Mouse (Mus musculus): ENCODE results near the gene Clca2.
"Not testable (repeated sequence)": the region's sequence is repeated elsewhere in the genome, so short reads cannot be mapped to it uniquely, and the experiment has no call there.

Gene Clca2

GRCm38 (mm10) chr3:145083081-145083480, 16.2 kb downstream of the Clca2 start:
- DNase-seq: no peak

- no peak for DNase-seq
Observed at GRCm38 (mm10) chr3:145080904-145081303, 18.3 kb downstream of the Clca2 start.

GRCm38 (mm10) chr3:145078405-145078804, 20.8 kb downstream of the Clca2 start:
- no peak for DNase-seq

GRCm38 (mm10) chr3:145072339-145072738, 26.9 kb downstream of the Clca2 start:
- no peak for DNase-seq

GRCm38 (mm10) chr3:145068964-145069363, 30.3 kb downstream of the Clca2 start:
- no peak for DNase-seq

GRCm38 (mm10) chr3:145055138-145055537, 44.1 kb downstream of the Clca2 start:
- DNase-seq: not testable (repeated sequence)

- no peak for DNase-seq
Observed at GRCm38 (mm10) chr3:145049820-145050219, 49.4 kb downstream of the Clca2 start.

GRCm38 (mm10) chr3:145038813-145039212, 60.4 kb downstream of the Clca2 start:
- no peak for DNase-seq

- no peak for DNase-seq
Observed at GRCm38 (mm10) chr3:145032676-145033075, 66.6 kb downstream of the Clca2 start, which contains the start of gene Clca1. TSS of gene Clca1 (minus strand) at chr3:145032776.

GRCm38 (mm10) chr3:145028036-145028435, 71.2 kb downstream of the Clca2 start:
- DNase-seq: no peak

GRCm38 (mm10) chr3:145026750-145027149, 72.5 kb downstream of the Clca2 start:
- peak; percentile 69 to 70 for DNase-seq

Measured in cerebellum, postnatal 14 days (tissue).